Mouse (Mus musculus) spleen, postnatal 14 days (tissue): ENCODE data around the gene Dnajc3.

Experiments
- DNase-seq, 2 experiments: peaks; one replicate each; pipeline ENCODE4 v3.0.0; 2021 to 2022; ENCODE audit warnings: low spot score in 2 of 2

The Dnajc3 gene

GRCm38 (mm10) chr14:118937533-118938492 is at the start of gene Dnajc3:
TSS of gene Dnajc3 (plus strand) at chr14:118937976.
- peak; percentile 98 to 99 for DNase-seq

GRCm38 (mm10) chr14:118890101-118890500 is 47.7 kb upstream of the Dnajc3 start:
- DNase-seq: no peak

GRCm38 (mm10) chr14:118895228-118895627 is 42.5 kb upstream of the Dnajc3 start:
- DNase-seq: no peak

- no peak for DNase-seq
Measured at GRCm38 (mm10) chr14:118895655-118896054, 42.1 kb upstream of the Dnajc3 start.

GRCm38 (mm10) chr14:118899940-118900339 is 37.8 kb upstream of the Dnajc3 start:
- DNase-seq: no peak

- DNase-seq: no peak
Measured at GRCm38 (mm10) chr14:118900911-118901310, 36.9 kb upstream of the Dnajc3 start.

- no peak for DNase-seq
Measured at GRCm38 (mm10) chr14:118903397-118903796, 34.4 kb upstream of the Dnajc3 start.

GRCm38 (mm10) chr14:118903867-118904562 is 33.8 kb upstream of the Dnajc3 start:
- no peak for DNase-seq

- DNase-seq: no peak
Measured at GRCm38 (mm10) chr14:118907592-118907991, 30.2 kb upstream of the Dnajc3 start.

GRCm38 (mm10) chr14:118909872-118910271 is 27.9 kb upstream of the Dnajc3 start:
- no peak for DNase-seq

GRCm38 (mm10) chr14:118910332-118911222 is 27.2 kb upstream of the Dnajc3 start:
- DNase-seq: peak in 1 of 2 experiments; percentile 25

GRCm38 (mm10) chr14:118911521-118911920 is 26.3 kb upstream of the Dnajc3 start:
- DNase-seq: no peak

GRCm38 (mm10) chr14:118913651-118914050 is 24.1 kb upstream of the Dnajc3 start:
- no peak for DNase-seq

GRCm38 (mm10) chr14:118919025-118919424 is 18.8 kb upstream of the Dnajc3 start:
- DNase-seq: no peak

- DNase-seq: no peak
Measured at GRCm38 (mm10) chr14:118920654-118921053, 17.1 kb upstream of the Dnajc3 start.

- DNase-seq: no peak
Measured at GRCm38 (mm10) chr14:118922251-118922650, 15.5 kb upstream of the Dnajc3 start.

GRCm38 (mm10) chr14:118922667-118923184 is 15.1 kb upstream of the Dnajc3 start:
- DNase-seq: no peak

- no peak for DNase-seq
Measured at GRCm38 (mm10) chr14:118924673-118925615, 12.8 kb upstream of the Dnajc3 start, which contains the start of gene Dzip1. TSS of gene Dzip1 (minus strand) at chr14:118925460.

- DNase-seq: no peak
Measured at GRCm38 (mm10) chr14:118928565-118928964, 9.2 kb upstream of the Dnajc3 start.

- no peak for DNase-seq
Measured at GRCm38 (mm10) chr14:118929779-118930178, 8.0 kb upstream of the Dnajc3 start.
